Mouse (Mus musculus) midbrain, embryonic 13.5 days (tissue): ENCODE measurements around the gene Stk11. TPM values are rescaled to one million over a fixed set of nuclear protein-coding genes. Genes with fewer than 3 reads are reported as not detected.
A peak's percentile ranks its signal among the peaks of the same experiment; 100 is the strongest.

ENCODE experiments used
- ATAC-seq: fragments of 200-750 bp; cut with Nextera tagmentation; 2 replicates; pipeline ENCODE4 v1.8.0; 2017; ENCODE audit warnings: mild to moderate bottlenecking, moderate TSS enrichment, moderate library complexity
- H3K27ac ChIP-seq: fragments of 300-500 bp; sonication (generic); 2 replicates; pipeline ENCODE4 v1.5.1; 2015; ENCODE audit warnings: inconsistent platforms, mild to moderate bottlenecking, moderate library complexity
- H3K27me3 ChIP-seq: fragments of 300-500 bp; sonication (generic); 2 replicates; pipeline ENCODE4 v1.6.1; 2015; ENCODE audit warnings: mild to moderate bottlenecking, inconsistent platforms
- H3K36me3 ChIP-seq: fragments of 300-500 bp; sonication (generic); 2 replicates; pipeline ENCODE4 v1.6.1; 2015; ENCODE audit warnings: mild to moderate bottlenecking, inconsistent platforms
- H3K4me1 ChIP-seq: fragments of 300-500 bp; sonication (generic); replicated peaks from 2 replicates; pipeline ENCODE4 v1.6.1; 2015; ENCODE audit warnings: inconsistent platforms
- H3K4me2 ChIP-seq: fragments of 300-500 bp; sonication (generic); replicated peaks from 2 replicates; pipeline ENCODE4 v1.6.1; 2015; ENCODE audit warnings: moderate library complexity, mild to moderate bottlenecking, inconsistent platforms
- H3K4me3 ChIP-seq: fragments of 300-500 bp; sonication (generic); replicated peaks from 2 replicates; pipeline ENCODE4 v1.5.1; 2015; ENCODE audit warnings: mild to moderate bottlenecking, inconsistent platforms
- H3K9ac ChIP-seq: fragments of 300-500 bp; sonication (generic); replicated peaks from 2 replicates; pipeline ENCODE4 v1.6.1; 2015; ENCODE audit warnings: mild to moderate bottlenecking, inconsistent platforms
- H3K9me3 ChIP-seq: fragments of 300-500 bp; sonication (generic); 2 replicates; pipeline ENCODE4 v1.6.1; 2016; ENCODE audit warnings: mild to moderate bottlenecking, inconsistent platforms
- WGBS: fragments of 180-500 bp; shearing (Covaris S2); methylation state at CpG from one replicate; pipeline ENCODE4 v1.1.7; 2015; 5-methylcytosine and 5-hydroxymethylcytosine counted together
- polyA plus RNA-seq: library from polyadenylated mRNA; unstranded; fragments of >200 nt; fragmentation: Nextera tagmentation; extraction: Ambion mirVana; gene quantifications from 2 replicates; pipeline ENCODE4 v1.2.1, GENCODE M21; 2015

The Stk11 gene
- polyA plus RNA-seq, 1 experiment from 2014 or later, result 20.7 TPM

- no peaks in the 10 kb centered on the region for H3K9me3 ChIP-seq
- H3K36me3 ChIP-seq, result peaks cover 67% of the 10 kb centered on the region
- no peak for ATAC-seq
- peaks cover 85% of the 10 kb centered on the region for H3K4me1 ChIP-seq
- no peak overlapping the region for H3K4me3 ChIP-seq
- peak overlapping the region; percentile 36 for H3K9ac ChIP-seq
- WGBS, result 65% methylated on average over 1 of the region's 1 CpGs
- peak overlapping the region; percentile 13; the same call in 1 of the 2 replicates for H3K4me2 ChIP-seq
- H3K27ac ChIP-seq, result peak overlapping the region; percentile 68
- no peaks in the 10 kb centered on the region for H3K27me3 ChIP-seq
Observed at GRCm38 (mm10) chr10:80155277-80155676, 39.7 kb downstream of the Stk11 start.

GRCm38 (mm10) chr10:80156002-80156751, 40.6 kb downstream of the Stk11 start:
- ATAC-seq, result no peak
- Histone ChIP-seq H3K9me3 (no peaks in the 10 kb centered on the region), H3K4me2 (no peak overlapping the region), H3K4me3 (no peak overlapping the region), H3K27me3 (no peaks in the 10 kb centered on the region), H3K9ac (peak overlapping the region; percentile 16; the same call in 1 of the 2 replicates), H3K27ac (peak overlapping the region; percentile 90), H3K4me1 (peaks cover 94% of the 10 kb centered on the region), H3K36me3 (peaks cover 66% of the 10 kb centered on the region)
- 84% methylated on average over 29 of the region's 29 CpGs for WGBS

GRCm38 (mm10) chr10:80156752-80157053, 41.1 kb downstream of the Stk11 start:
- Histone ChIP-seq H3K4me3 (no peak overlapping the region), H3K36me3 (peaks cover 60% of the 10 kb centered on the region), H3K4me2 (no peak overlapping the region), H3K4me1 (peaks cover 96% of the 10 kb centered on the region), H3K9ac (0 out of 2 replicates have a peak overlapping the region, but pooled peaks have one; percentile 32), H3K9me3 (no peaks in the 10 kb centered on the region), H3K27ac (peak overlapping the region; percentile 90), H3K27me3 (no peaks in the 10 kb centered on the region)
- no peak for ATAC-seq
- WGBS, result 59% methylated on average over 7 of the region's 7 CpGs

- H3K9me3 ChIP-seq, result no peaks in the 10 kb centered on the region
- H3K9ac ChIP-seq, result peak overlapping the region; percentile 32
- no peaks in the 10 kb centered on the region for H3K27me3 ChIP-seq
- no peak overlapping the region for H3K4me2 ChIP-seq
- ATAC-seq, result no peak
- H3K27ac ChIP-seq, result peak overlapping the region; percentile 90
- H3K36me3 ChIP-seq, result peaks cover 54% of the 10 kb centered on the region
- peaks cover 92% of the 10 kb centered on the region for H3K4me1 ChIP-seq
- WGBS, result 60% methylated on average over 15 of the region's 15 CpGs
- H3K4me3 ChIP-seq, result no peak overlapping the region
Observed at GRCm38 (mm10) chr10:80157141-80157929, 41.7 kb downstream of the Stk11 start.

GRCm38 (mm10) chr10:80158307-80158986, 42.8 kb downstream of the Stk11 start:
- Histone ChIP-seq H3K4me1 (peaks cover 81% of the 10 kb centered on the region), H3K4me3 (no peak overlapping the region; the same call in 1 of the 2 replicates), H3K4me2 (peak overlapping the region; percentile 68), H3K36me3 (peaks cover 43% of the 10 kb centered on the region), H3K9ac (peak overlapping the region; percentile 46; the same call in 1 of the 2 replicates), H3K9me3 (no peaks in the 10 kb centered on the region), H3K27ac (peak overlapping the region; percentile 90), H3K27me3 (no peaks in the 10 kb centered on the region)
- no peak for ATAC-seq
- 16% methylated on average over 18 of the region's 18 CpGs for WGBS

- Histone ChIP-seq H3K9me3 (no peaks in the 10 kb centered on the region), H3K4me1 (peaks cover 77% of the 10 kb centered on the region), H3K4me3 (peak overlapping the region; percentile 44), H3K4me2 (peak overlapping the region; percentile 68), H3K27me3 (peaks cover 4% of the 10 kb centered on the region; the same call in 1 of the 2 replicates), H3K9ac (peak overlapping the region; percentile 60), H3K27ac (peak overlapping the region; percentile 90), H3K36me3 (peaks cover 36% of the 10 kb centered on the region)
- ATAC-seq, result peak; percentile 40; the same call in 1 of the 2 replicates
- 7% methylated on average over 12 of the region's 12 CpGs for WGBS
Observed at GRCm38 (mm10) chr10:80159021-80159560, 43.5 kb downstream of the Stk11 start.

- peaks cover 77% of the 10 kb centered on the region for H3K4me1 ChIP-seq
Observed at GRCm38 (mm10) chr10:80159561-80160454, 44.2 kb downstream of the Stk11 start.

GRCm38 (mm10) chr10:80160455-80161371, 45.1 kb downstream of the Stk11 start:
- Histone ChIP-seq H3K36me3 (peaks cover 20% of the 10 kb centered on the region), H3K4me1 (peaks cover 74% of the 10 kb centered on the region), H3K27ac (peak overlapping the region; percentile 53), H3K4me2 (peak overlapping the region; percentile 68), H3K27me3 (peaks cover 4% of the 10 kb centered on the region; the same call in 1 of the 2 replicates), H3K9me3 (no peaks in the 10 kb centered on the region), H3K4me3 (peak overlapping the region; percentile 44), H3K9ac (peak overlapping the region; percentile 56)
- no peak for ATAC-seq
- WGBS, result 3% methylated on average over 33 of the region's 33 CpGs

More at GRCm38 (mm10) chr10:80159561-80160454, 44.2 kb downstream of the Stk11 start:
- peak; percentile 84 for ATAC-seq
- peak overlapping the region; percentile 90 for H3K27ac ChIP-seq
- H3K9ac ChIP-seq, result peak overlapping the region; percentile 60
- peak overlapping the region; percentile 68 for H3K4me2 ChIP-seq
- under 1% methylated on average over 55 of the region's 55 CpGs for WGBS
- H3K9me3 ChIP-seq, result no peaks in the 10 kb centered on the region
- H3K27me3 ChIP-seq, result peaks cover 4% of the 10 kb centered on the region; the same call in 1 of the 2 replicates
- H3K36me3 ChIP-seq, result peaks cover 29% of the 10 kb centered on the region
- peak overlapping the region; percentile 44 for H3K4me3 ChIP-seq

- H3K4me2 ChIP-seq, result peak overlapping the region; percentile 68
- H3K36me3 ChIP-seq, result peaks cover 10% of the 10 kb centered on the region
- peaks cover 73% of the 10 kb centered on the region for H3K4me1 ChIP-seq
- no peak overlapping the region for H3K4me3 ChIP-seq
- WGBS, result 10% methylated on average over 6 of the region's 7 CpGs
- no peaks in the 10 kb centered on the region for H3K9me3 ChIP-seq
- ATAC-seq, result no peak
- H3K27me3 ChIP-seq, result peaks cover 4% of the 10 kb centered on the region; the same call in 1 of the 2 replicates
- peak overlapping the region; percentile 39; the same call in 1 of the 2 replicates for H3K27ac ChIP-seq
- peak overlapping the region; percentile 56; the same call in 1 of the 2 replicates for H3K9ac ChIP-seq
Observed at GRCm38 (mm10) chr10:80161522-80162242, 46.1 kb downstream of the Stk11 start.
